Mouse (Mus musculus) thymus, postnatal 25 days (tissue): ENCODE data around the gene Scgb2b3.

Source experiments
- DNase-seq: peaks from one replicate; pipeline ENCODE4 v3.0.0; 2022

Gene Scgb2b3

GRCm38 (mm10) chr7:31362022-31362560 lies at the start of gene Scgb2b3:
TSS of gene Scgb2b3 (minus strand) at chr7:31362072.
- DNase-seq = no peak

- no peak for DNase-seq
These were observed 13.4 kb upstream of the Scgb2b3 start, which contains the start of gene Scgb1b3 for GRCm38 (mm10) chr7:31375292-31375691. TSS of gene Scgb1b3 (plus strand) at chr7:31375592.
